Mouse (Mus musculus): ENCODE results near the gene Zhx3.
A peak's percentile ranks its signal among the peaks of the same experiment; 100 is the strongest.

- TF ChIP-seq CTCF (IDR thresholded peaks at IDR 0.05; ENCODE audit: control insufficient read depth, insufficient read depth, insufficient replicate concordance, low read depth, low read length) (peak; percentile 46; the same call in 1 of the 2 replicates), POLR2A (IDR thresholded peaks at IDR 0.05; ENCODE audit: control insufficient read depth, low read depth, low read length) (no peak)
These were observed 12.0 kb upstream of the Zhx3 start for GRCm38 (mm10) chr2:160884830-160885229.

All from testis, adult 2 months (tissue).